Mouse (Mus musculus): ENCODE results near the gene Eng.

The Eng gene

GRCm38 (mm10) chr2:32680961-32681650 is 34.7 kb downstream of the Eng start:
- no peak for DNase-seq (ENCODE audit: low read depth, low spot score)

GRCm38 (mm10) chr2:32681754-32682153 is 35.4 kb downstream of the Eng start:
- no peak for DNase-seq (ENCODE audit: low read depth, low spot score)

- no peak for DNase-seq (ENCODE audit: low read depth, low spot score)
Measured at GRCm38 (mm10) chr2:32682721-32683417, 36.5 kb downstream of the Eng start.

GRCm38 (mm10) chr2:32683701-32684100 is 37.3 kb downstream of the Eng start:
- DNase-seq (ENCODE audit: low read depth, low spot score) = no peak

GRCm38 (mm10) chr2:32684681-32685428 is 38.5 kb downstream of the Eng start:
- DNase-seq (ENCODE audit: low read depth, low spot score) = no peak

GRCm38 (mm10) chr2:32685807-32686206 is 39.4 kb downstream of the Eng start:
- DNase-seq (ENCODE audit: low read depth, low spot score) = no peak

- no peak for DNase-seq (ENCODE audit: low read depth, low spot score)
Measured at GRCm38 (mm10) chr2:32686640-32687039, 40.2 kb downstream of the Eng start.

GRCm38 (mm10) chr2:32687562-32687961 is 41.2 kb downstream of the Eng start:
- no peak for DNase-seq (ENCODE audit: low read depth, low spot score)

- peak; percentile 96 for DNase-seq (ENCODE audit: low read depth, low spot score)
Measured at GRCm38 (mm10) chr2:32689420-32689819, 43.0 kb downstream of the Eng start.

- no peak for DNase-seq (ENCODE audit: low read depth, low spot score)
Measured at GRCm38 (mm10) chr2:32691041-32691440, 44.6 kb downstream of the Eng start.

- no peak for DNase-seq (ENCODE audit: low read depth, low spot score)
Measured at GRCm38 (mm10) chr2:32692496-32692895, 46.1 kb downstream of the Eng start.

- DNase-seq (ENCODE audit: low read depth, low spot score) = no peak
Measured at GRCm38 (mm10) chr2:32693282-32693681, 46.9 kb downstream of the Eng start.

GRCm38 (mm10) chr2:32693823-32694411 is 47.5 kb downstream of the Eng start:
- peak; percentile 98 for DNase-seq (ENCODE audit: low read depth, low spot score)

GRCm38 (mm10) chr2:32694691-32695090 is 48.3 kb downstream of the Eng start:
- DNase-seq (ENCODE audit: low read depth, low spot score) = no peak

- DNase-seq (ENCODE audit: low read depth, low spot score) = no peak
Measured at GRCm38 (mm10) chr2:32699680-32700079, 53.3 kb downstream of the Eng start.

- DNase-seq (ENCODE audit: low read depth, low spot score) = no peak
Measured at GRCm38 (mm10) chr2:32700966-32701743, 54.8 kb downstream of the Eng start.

GRCm38 (mm10) chr2:32703046-32703445 is 56.7 kb downstream of the Eng start:
- DNase-seq (ENCODE audit: low read depth, low spot score) = no peak

GRCm38 (mm10) chr2:32704021-32704421 is 57.6 kb downstream of the Eng start, which contains the start of gene Fpgs:
Gene Fpgs, minus strand, starts transcription at chr2:32704145.
- DNase-seq (ENCODE audit: low read depth, low spot score) = no peak

- DNase-seq (ENCODE audit: low read depth, low spot score) = no peak
Measured at GRCm38 (mm10) chr2:32705018-32705417, 58.6 kb downstream of the Eng start.

GRCm38 (mm10) chr2:32706971-32707370 is 60.6 kb downstream of the Eng start:
- DNase-seq (ENCODE audit: low read depth, low spot score) = no peak

- DNase-seq (ENCODE audit: low read depth, low spot score) = peak; percentile 84
Measured at GRCm38 (mm10) chr2:32708643-32709042, 62.2 kb downstream of the Eng start.
